Mouse (Mus musculus): ENCODE data around the gene Alx1. TPM values are rescaled to one million over a fixed set of nuclear protein-coding genes. Genes with fewer than 3 reads are reported as not detected.

Gene Alx1
- not detected for polyA plus RNA-seq (2017; shearing (Covaris generic))

GRCm38 (mm10) chr10:103029730-103030490, at the start of gene Alx1:
Gene Alx1, minus strand, starts transcription at chr10:103030215.

Other genes starting within 250 kb of the Alx1 start
- 0.71 TPM for gene Lrriq1, start 206.1 kb upstream of the Alx1 start, polyA plus RNA-seq (2017; shearing (Covaris generic))